Mouse (Mus musculus) testis, adult 2 months (tissue): ENCODE measurements around the gene 1110051M20Rik.

Source experiments
- CTCF ChIP-seq: fragments of 200-500 bp; IDR thresholded peaks from 2 replicates; pipeline ENCODE4 v1.5.1; 2012; ENCODE audit warnings: low read depth, mild to moderate bottlenecking, inconsistent platforms, low read length, moderate library complexity; ENCODE audit not compliant: control insufficient read depth, insufficient read depth, insufficient replicate concordance
- POLR2A ChIP-seq: fragments of 200-500 bp; IDR thresholded peaks from 2 replicates; pipeline ENCODE4 v1.6.1; 2012; ENCODE audit warnings: low read depth, mild to moderate bottlenecking, inconsistent platforms, low read length, moderate library complexity; ENCODE audit not compliant: control insufficient read depth

GRCm38 (mm10) chr2:91441715-91442114, 2.8 kb downstream of the 1110051M20Rik start:
- TF ChIP-seq POLR2A (no peak), CTCF (no peak)
